Mouse (Mus musculus) adrenal gland, postnatal 25 days (tissue): ENCODE results near the gene Shisa5. TPM values are rescaled to one million over a fixed set of nuclear protein-coding genes. Genes with fewer than 3 reads are reported as not detected.

ENCODE experiments used
- DNase-seq: peaks from one replicate; pipeline ENCODE4 v3.0.0; 2021; ENCODE audit warnings: mixed read lengths
- total RNA-seq: library from RNA; stranded (reverse); gene quantifications from 2 replicates; pipeline ENCODE4 v1.2.3, GENCODE M21; 2021

The Shisa5 gene
- total RNA-seq, 1 experiment from 2014 or later, result 119 TPM

- peak; percentile 32 for DNase-seq
Measured at GRCm38 (mm10) chr9:109093786-109094552, 55.6 kb downstream of the Shisa5 start.

DNA sequence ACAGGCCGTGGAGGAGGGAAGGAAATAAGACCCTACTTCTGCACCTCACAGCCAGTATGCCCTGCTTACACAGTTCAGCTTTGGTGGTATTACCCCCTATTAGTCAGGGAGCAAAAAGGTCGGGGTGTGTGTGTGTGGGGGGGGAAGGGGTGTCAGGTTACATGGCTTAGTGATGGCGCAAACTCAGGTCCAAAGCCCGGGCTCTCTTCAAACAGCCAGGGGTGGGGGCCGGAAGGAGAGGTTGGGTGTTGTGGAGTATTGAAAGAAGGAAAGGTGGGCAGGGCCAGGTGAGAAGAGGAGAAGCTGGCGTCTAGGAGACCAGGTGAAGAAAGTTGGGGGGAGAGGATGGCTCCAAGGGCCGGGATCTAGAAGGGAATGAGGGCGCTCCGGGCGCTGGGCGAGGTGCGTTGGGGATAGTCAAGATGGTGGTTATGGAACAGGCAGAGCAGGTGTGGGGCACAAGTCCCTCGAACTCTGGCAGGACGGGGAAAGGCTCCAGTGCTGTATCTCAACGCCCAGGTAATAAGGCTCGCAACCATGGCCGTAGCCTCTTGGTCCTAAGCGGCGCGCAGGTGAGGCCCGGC is 56.3 kb downstream of the Shisa5 start:
- DNase-seq, result peak; percentile 7

- DNase-seq, result peak; percentile 83
Measured at GRCm38 (mm10) chr9:109095137-109095982, 57.0 kb downstream of the Shisa5 start, which contains the start of gene Plxnb1. Gene Plxnb1, plus strand, starts transcription at chr9:109095389.

GRCm38 (mm10) chr9:109096251-109096661 is 57.9 kb downstream of the Shisa5 start:
- DNase-seq, result peak; percentile 30

- peak; percentile 27 for DNase-seq
Measured at GRCm38 (mm10) chr9:109096856-109097255, 58.5 kb downstream of the Shisa5 start.

DNA sequence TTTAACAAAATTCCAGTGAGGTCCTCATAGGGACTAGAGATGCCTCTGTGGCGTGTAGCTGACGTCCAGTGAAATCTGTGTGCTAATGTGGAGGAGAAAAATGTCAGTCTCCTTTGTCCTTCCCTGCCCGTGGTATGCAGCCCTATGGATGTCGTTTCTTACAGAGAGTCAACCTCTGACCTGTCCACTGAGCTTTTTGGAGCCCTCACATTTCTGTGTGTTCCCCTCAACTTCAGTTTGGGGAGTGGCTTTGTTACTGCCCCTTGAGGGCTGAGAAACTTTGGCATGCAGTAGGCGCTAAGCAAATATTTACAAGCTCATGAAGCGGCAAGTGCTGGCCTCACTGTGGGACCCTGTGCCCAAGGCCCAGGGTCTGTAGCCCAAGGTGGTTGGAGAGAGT is 58.9 kb downstream of the Shisa5 start:
- peak; percentile 2 for DNase-seq

GRCm38 (mm10) chr9:109097831-109098230 is 59.5 kb downstream of the Shisa5 start:
- peak; percentile 63 for DNase-seq

GRCm38 (mm10) chr9:109098366-109098765 is 60.0 kb downstream of the Shisa5 start:
- DNase-seq, result peak; percentile 2

DNA sequence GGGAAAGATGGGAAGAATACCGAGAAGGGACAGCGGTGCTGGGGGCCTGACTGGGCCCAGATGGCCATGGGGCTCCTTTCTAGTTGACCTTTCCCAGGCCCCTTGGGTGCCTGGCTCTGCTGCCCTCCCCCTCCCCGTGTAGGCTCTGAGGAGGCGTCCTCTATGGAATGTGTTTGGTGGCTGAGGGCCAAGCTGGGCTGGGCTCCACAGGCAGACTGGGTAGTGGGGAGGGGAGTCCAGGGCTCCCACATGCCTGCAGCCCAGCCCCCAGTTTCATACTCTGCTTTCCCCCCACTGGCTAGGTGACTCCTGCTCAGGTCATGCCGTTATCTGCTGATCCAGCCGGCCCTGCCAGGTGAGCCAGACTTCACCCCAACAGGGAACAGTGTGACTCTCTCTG is 60.6 kb downstream of the Shisa5 start:
- peak; percentile 78 for DNase-seq

DNA sequence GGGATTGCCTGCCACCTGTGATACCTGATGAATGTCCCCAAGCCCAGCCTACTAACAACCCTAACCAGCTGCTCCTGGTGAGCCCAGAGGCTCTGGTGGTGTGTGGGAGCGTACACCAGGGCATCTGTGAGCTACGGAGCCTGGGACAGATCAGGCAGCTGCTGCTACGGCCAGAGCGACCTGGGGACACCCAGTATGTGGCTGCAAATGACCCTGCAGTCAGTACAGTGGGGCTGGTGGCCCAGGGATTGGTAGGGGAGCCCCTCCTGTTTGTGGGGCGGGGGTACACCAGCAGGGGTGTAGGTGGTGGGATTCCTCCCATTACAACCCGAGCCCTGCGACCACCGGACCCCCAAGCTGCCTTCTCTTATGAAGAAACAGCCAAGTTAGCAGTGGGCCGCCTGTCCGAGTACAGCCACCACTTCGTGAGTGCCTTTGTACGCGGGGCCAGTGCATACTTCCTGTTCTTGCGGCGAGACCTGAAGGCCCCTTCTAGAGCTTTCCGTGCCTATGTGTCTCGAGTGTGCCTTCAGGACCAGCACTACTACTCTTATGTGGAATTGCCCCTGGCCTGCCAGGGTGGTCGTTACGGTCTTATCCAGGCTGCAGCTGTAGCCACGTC is 62.1 kb downstream of the Shisa5 start:
- DNase-seq, result peak; percentile 14

DNA sequence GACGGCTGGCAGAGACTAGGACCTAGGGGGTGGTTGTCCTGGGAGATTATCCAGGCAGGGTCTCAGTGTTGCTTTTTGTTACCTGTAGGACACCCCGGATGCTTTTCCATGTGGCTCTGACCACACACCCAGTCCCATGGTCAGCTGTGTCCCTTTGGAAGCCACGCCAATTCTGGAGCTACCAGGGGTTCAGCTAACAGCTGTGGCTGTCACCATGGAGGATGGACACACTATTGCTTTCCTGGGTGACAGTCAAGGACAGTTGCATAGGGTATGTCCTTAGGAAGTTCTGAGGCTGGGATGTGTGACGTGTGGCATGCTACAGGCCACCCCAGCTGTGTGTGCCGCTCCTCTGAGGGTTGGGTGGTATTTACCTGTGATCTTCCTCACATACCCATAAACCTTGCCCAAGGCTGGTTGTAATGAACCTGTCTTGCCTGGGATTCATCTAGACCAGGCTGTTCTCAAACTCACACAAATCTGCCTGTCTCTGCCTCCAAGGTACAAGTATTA is 63.6 kb downstream of the Shisa5 start:
- DNase-seq, result peak; percentile 9

DNA sequence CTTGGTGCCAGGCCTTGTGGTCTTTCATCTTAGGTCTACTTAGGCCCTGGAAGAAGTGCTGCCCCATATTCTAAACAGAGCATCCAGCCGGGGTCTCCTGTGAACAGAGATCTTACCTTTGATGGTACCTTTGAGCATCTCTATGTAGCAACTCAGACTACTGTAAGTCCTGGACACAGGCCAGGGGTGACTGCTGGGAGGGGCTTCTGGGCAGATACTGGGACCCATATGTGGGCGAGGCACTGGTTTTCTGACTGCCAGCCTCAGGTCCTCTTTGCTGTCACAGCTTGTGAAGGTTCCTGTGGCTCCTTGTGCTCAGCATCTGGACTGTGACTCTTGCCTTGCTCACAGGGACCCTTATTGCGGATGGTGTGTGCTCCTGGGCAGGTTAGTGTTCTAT is 64.2 kb downstream of the Shisa5 start:
- DNase-seq, result peak; percentile 46

GRCm38 (mm10) chr9:109103250-109103649 is 64.9 kb downstream of the Shisa5 start:
- DNase-seq, result peak; percentile 91

GRCm38 (mm10) chr9:109104083-109104482 is 65.7 kb downstream of the Shisa5 start:
- peak; percentile 50 for DNase-seq

DNA sequence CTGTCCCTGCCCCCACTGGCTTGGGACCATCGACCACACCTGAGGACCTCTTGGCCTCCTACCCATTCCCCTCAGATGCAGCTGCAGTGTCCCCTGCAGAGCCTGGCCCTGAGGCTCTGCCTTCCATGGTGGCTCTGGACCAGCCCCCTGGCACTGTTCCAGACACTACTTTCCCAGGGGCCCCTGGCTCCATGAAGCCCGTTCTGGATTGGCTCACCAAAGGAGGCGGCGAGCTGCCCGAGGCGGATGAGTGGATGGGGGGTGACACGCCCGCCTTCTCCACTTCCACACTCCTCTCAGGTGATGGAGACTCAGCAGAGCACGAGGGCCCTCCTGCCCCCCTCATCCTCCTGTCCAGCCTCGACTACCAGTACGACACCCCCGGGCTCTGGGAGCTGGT is 66.6 kb downstream of the Shisa5 start:
- peak; percentile 86 for DNase-seq

DNA sequence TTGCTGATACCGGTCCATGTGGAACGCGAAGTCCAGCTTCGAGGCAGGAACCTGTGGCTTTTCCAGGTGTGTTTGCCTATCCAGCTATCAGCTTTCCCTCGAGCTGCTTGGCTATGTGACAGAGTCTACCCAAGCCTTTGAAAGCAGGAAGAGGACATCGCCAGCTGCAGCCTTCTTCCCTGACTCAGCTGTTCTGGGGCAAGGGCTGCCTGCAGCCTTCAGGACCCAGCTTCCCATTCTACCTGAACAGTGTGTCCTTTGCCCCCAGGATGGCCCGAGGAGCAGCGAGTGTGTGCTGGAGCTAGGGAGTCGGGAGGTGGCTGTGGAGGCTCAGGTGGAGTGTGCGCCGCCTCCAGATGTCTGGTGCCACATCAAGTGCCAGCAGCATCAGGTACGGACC is 67.3 kb downstream of the Shisa5 start:
- DNase-seq, result peak; percentile 7

- no peak for DNase-seq
Measured at GRCm38 (mm10) chr9:109107341-109107740, 69.0 kb downstream of the Shisa5 start.

Other genes starting within 250 kb of the Shisa5 start
- 7.3 and 10.6 TPM in 2 replicates for gene Nckipsd, start 230.2 kb upstream of the Shisa5 start, total RNA-seq
- 4.2 and 5.5 TPM in 2 replicates for gene Celsr3, start 212.2 kb upstream of the Shisa5 start, total RNA-seq
- gene Slc26a6, start 185.3 kb upstream of the Shisa5 start, total RNA-seq, result 10.3 and 16.4 TPM in 2 replicates
- gene Tmem89, start 123.9 kb upstream of the Shisa5 start, total RNA-seq, result not detected in 2 replicates
- 577 and 589 TPM in 2 replicates for gene Uqcrc1, start 101.9 kb upstream of the Shisa5 start, total RNA-seq
- 3.5 and 6.3 TPM in 2 replicates for gene Col7a1, start 85.0 kb upstream of the Shisa5 start, total RNA-seq
- 0.82 TPM in 1 of 2 replicates, not detected in the other for gene Ucn2, start 52.6 kb upstream of the Shisa5 start, total RNA-seq
- gene Pfkfb4, start 46.8 kb upstream of the Shisa5 start, total RNA-seq, result 4.5 and 6.5 TPM in 2 replicates
- 18.8 and 23.3 TPM in 2 replicates for gene Trex1, start 21.2 kb downstream of the Shisa5 start, total RNA-seq
- 18.1 and 20.5 TPM in 2 replicates for gene Atrip, start 35.6 kb downstream of the Shisa5 start, total RNA-seq
- gene Ccdc51, start 43.9 kb downstream of the Shisa5 start, total RNA-seq, result 15.7 and 21.0 TPM in 2 replicates
- 370 and 418 TPM in 2 replicates for gene Tma7, start 44.0 kb downstream of the Shisa5 start, total RNA-seq
- 122 and 223 TPM in 2 replicates for gene Plxnb1, start 56.8 kb downstream of the Shisa5 start, total RNA-seq
- gene Fbxw21, start 123.5 kb downstream of the Shisa5 start, total RNA-seq, result not detected in 2 replicates
- gene Fbxw13, start 157.4 kb downstream of the Shisa5 start, total RNA-seq, result not detected in 2 replicates
- not detected in 2 replicates for gene Fbxw20, start 196.2 kb downstream of the Shisa5 start, total RNA-seq
- gene Fbxw14, start 249.1 kb downstream of the Shisa5 start, total RNA-seq, result not detected in 2 replicates